Mouse (Mus musculus) heart, embryonic 15.5 days (tissue): ENCODE results near the gene Pla2g1b. TPM values are rescaled to one million over a fixed set of nuclear protein-coding genes. Genes with fewer than 3 reads are reported as not detected.
A peak's percentile ranks its signal among the peaks of the same experiment; 100 is the strongest.

Experiments
- ATAC-seq: fragments of 200-750 bp; cut with Nextera tagmentation; replicated peaks from 2 replicates; pipeline ENCODE4 v1.8.0; 2017; ENCODE audit warnings: low read depth, moderate TSS enrichment; ENCODE audit not compliant: insufficient number of reproducible peaks, insufficient read depth, low FRiP score
- H3K27ac ChIP-seq: fragments of 300-500 bp; sonication (generic); 2 replicates; pipeline ENCODE4 v1.5.1; 2015; ENCODE audit warnings: mild to moderate bottlenecking, inconsistent platforms
- H3K27me3 ChIP-seq: fragments of 300-500 bp; sonication (generic); 2 replicates; pipeline ENCODE4 v1.6.1; 2015; ENCODE audit warnings: inconsistent platforms
- H3K36me3 ChIP-seq: fragments of 300-500 bp; sonication (generic); 2 replicates; pipeline ENCODE4 v1.6.1; 2015; ENCODE audit warnings: mild to moderate bottlenecking, inconsistent platforms
- H3K4me1 ChIP-seq: fragments of 300-500 bp; sonication (generic); replicated peaks from 2 replicates; pipeline ENCODE4 v1.6.1; 2015; ENCODE audit warnings: inconsistent platforms
- H3K4me2 ChIP-seq: fragments of 300-500 bp; sonication (generic); 2 replicates; pipeline ENCODE4 v1.6.1; 2015; ENCODE audit warnings: inconsistent platforms, mild to moderate bottlenecking, moderate library complexity
- H3K4me3 ChIP-seq: fragments of 300-500 bp; sonication (generic); 2 replicates; pipeline ENCODE4 v1.5.1; 2015; ENCODE audit warnings: mild to moderate bottlenecking, inconsistent platforms
- H3K9ac ChIP-seq: fragments of 300-500 bp; sonication (generic); 2 replicates; pipeline ENCODE4 v1.6.1; 2015; ENCODE audit warnings: mild to moderate bottlenecking, inconsistent platforms
- H3K9me3 ChIP-seq: fragments of 300-500 bp; sonication (generic); replicated peaks from 2 replicates; pipeline ENCODE4 v1.6.1; 2016; ENCODE audit warnings: inconsistent platforms
- WGBS: fragments of 180-500 bp; shearing (Covaris S2); methylation state at CpG from one replicate; pipeline ENCODE4 v1.1.7; 2015; ENCODE audit warnings: mixed read lengths; 5-methylcytosine and 5-hydroxymethylcytosine counted together
- polyA plus RNA-seq: library from polyadenylated mRNA; unstranded; fragments of >200 nt; fragmentation: Nextera tagmentation; extraction: Ambion mirVana; gene quantifications from 2 replicates; pipeline ENCODE4 v1.2.1, GENCODE M21; 2015

Pla2g1b gene
- polyA plus RNA-seq, 1 experiment from 2014 or later: 0.52 TPM

DNA sequence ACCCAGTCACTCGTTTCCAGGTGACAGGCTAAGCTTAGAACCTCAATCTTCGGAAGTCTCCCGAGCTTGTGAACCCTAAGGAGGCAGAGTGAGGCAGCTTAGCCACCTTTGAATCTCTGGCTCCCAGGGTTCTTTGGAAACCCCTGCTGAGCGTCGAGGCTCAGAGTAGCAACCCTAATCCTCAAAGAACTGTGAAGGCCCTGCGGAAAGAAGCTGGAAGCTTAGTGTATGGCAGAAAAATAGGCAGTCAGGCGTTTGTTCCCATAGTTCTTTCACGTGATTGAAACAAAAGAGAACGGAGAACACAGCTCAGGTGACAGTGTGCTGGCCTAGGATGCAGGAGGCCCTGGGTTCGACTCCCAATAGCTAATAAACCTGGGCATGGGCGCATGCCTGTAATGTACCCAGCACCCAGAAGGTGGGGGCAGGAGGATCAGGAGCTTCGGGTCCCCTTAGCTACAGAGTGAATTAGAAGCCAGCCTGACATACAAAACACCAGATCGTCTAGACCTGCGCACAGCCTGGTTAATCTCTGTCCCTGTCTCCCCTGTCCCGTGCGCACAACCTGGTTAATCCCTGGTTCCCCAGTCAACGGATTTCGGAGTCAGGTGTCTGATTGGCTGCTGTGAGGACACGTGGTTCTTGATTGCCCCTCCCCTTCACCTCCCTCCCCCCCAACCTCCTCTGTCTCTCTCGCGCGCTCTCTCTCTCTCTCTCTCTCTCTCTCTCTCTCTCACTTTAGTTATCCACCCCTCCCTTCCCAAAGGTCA, 9.5 kb downstream of the Pla2g1b start:
- H3K36me3 ChIP-seq: no peaks in the 10 kb centered on the region
- peaks cover 18% of the 10 kb centered on the region for H3K4me1 ChIP-seq
- H3K4me3 ChIP-seq: peak overlapping the region; percentile 41
- 14% methylated on average over 22 of the region's 22 CpGs for WGBS
- H3K27ac ChIP-seq: peak overlapping the region; percentile 20; the same call in 1 of the 2 replicates
- no peaks in the 10 kb centered on the region for H3K9me3 ChIP-seq
- H3K27me3 ChIP-seq: no peaks in the 10 kb centered on the region
- H3K4me2 ChIP-seq: peak overlapping the region; percentile 62
- ATAC-seq: peak; percentile 62; the same call in 1 of the 2 replicates
- peak overlapping the region; percentile 51 for H3K9ac ChIP-seq

DNA sequence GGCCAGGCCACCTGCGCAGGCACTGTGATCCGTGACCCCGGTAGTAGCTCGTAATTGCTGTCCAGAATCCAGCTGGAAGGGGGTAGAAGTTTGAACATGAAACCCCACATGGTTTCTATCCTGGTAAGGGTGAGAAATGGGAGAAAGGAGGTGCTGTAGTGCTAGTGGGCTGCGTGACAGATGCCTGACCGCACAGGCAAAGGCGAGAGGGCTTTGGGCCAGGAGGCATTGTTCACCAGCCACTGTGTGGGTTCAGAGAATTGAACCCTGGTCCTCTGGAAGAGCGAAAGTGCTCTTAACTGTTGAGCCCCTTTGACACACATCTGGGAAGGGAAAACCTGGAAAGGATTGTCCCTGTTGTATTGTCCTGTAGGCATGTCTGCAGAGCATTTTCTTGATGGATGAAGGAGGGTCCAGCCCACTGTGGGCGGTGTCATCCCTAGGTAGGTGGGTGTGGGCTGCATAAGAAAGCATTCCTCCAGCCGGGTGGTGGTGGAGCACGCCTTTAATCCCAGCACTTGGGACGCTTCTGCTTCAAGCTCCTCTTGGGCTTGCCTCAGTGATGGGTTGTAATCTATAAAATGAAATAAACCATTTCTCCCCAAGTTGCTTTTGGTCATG, 10.2 kb downstream of the Pla2g1b start:
- ATAC-seq: peak; percentile 24; the same call in 1 of the 2 replicates
- Histone ChIP-seq H3K4me3 (peak overlapping the region; percentile 41), H3K36me3 (no peaks in the 10 kb centered on the region), H3K4me2 (peak overlapping the region; percentile 62), H3K27ac (peak overlapping the region; percentile 20; the same call in 1 of the 2 replicates), H3K9ac (no peak overlapping the region), H3K9me3 (no peaks in the 10 kb centered on the region), H3K27me3 (no peaks in the 10 kb centered on the region), H3K4me1 (peaks cover 13% of the 10 kb centered on the region)
- WGBS: 38% methylated on average over 12 of the region's 12 CpGs

DNA sequence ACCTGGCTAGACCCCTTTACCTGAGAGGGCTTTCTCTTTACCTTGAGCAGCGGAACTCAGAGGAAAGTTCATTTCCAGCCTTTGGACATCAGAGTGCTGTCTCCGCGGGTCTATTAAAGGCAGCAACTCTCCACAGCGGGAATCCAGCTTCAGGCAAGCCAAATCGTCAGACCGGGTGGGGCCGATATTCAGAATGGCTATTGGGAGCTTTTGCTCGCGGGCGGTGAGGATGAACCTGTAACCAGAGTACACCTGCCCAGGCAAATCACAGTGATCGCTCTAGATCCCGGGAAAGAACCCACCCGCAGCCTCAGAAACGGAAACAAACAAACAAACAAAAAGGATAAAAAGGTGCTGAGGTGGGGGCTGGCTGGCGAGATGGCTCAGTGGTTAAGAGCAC, 13.5 kb downstream of the Pla2g1b start:
- H3K27me3 ChIP-seq: no peaks in the 10 kb centered on the region
- ATAC-seq: no peak
- no peak overlapping the region for H3K4me2 ChIP-seq
- 64% methylated on average over 15 of the region's 15 CpGs for whole genome bisulfite sequencing
- H3K36me3 ChIP-seq: no peaks in the 10 kb centered on the region
- H3K4me1 ChIP-seq: peaks cover 23% of the 10 kb centered on the region
- H3K4me3 ChIP-seq: no peak overlapping the region
- H3K27ac ChIP-seq: no peak overlapping the region
- no peaks in the 10 kb centered on the region for H3K9me3 ChIP-seq
- no peak overlapping the region for H3K9ac ChIP-seq

DNA sequence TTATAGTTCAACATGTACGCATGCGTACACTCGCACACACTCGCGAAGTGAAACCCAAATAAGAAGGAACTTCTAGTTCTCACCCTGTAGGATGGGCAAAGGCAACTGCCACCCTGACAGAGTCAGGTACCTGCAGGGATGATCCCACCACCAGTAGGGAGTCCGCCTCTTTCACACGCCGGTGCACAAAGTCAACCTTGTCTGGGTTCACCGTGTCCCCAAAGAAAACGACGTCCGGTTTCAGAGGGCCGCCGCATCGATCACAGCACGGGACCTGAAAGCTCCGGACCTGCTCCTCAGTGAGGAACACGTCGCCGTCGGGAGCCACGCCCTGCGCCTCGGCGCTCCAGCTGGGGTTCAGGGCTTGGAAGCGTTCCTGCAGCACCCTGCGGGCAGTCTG, 14.0 kb downstream of the Pla2g1b start:
- Histone ChIP-seq H3K36me3 (no peaks in the 10 kb centered on the region), H3K4me2 (peak overlapping the region; percentile 50), H3K4me3 (peak overlapping the region; percentile 25), H3K27ac (no peak overlapping the region), H3K4me1 (peaks cover 27% of the 10 kb centered on the region), H3K27me3 (no peaks in the 10 kb centered on the region), H3K9me3 (no peaks in the 10 kb centered on the region), H3K9ac (no peak overlapping the region; the same call in 1 of the 2 replicates)
- ATAC-seq: no peak
- 33% methylated on average over 27 of the region's 27 CpGs for WGBS

DNA sequence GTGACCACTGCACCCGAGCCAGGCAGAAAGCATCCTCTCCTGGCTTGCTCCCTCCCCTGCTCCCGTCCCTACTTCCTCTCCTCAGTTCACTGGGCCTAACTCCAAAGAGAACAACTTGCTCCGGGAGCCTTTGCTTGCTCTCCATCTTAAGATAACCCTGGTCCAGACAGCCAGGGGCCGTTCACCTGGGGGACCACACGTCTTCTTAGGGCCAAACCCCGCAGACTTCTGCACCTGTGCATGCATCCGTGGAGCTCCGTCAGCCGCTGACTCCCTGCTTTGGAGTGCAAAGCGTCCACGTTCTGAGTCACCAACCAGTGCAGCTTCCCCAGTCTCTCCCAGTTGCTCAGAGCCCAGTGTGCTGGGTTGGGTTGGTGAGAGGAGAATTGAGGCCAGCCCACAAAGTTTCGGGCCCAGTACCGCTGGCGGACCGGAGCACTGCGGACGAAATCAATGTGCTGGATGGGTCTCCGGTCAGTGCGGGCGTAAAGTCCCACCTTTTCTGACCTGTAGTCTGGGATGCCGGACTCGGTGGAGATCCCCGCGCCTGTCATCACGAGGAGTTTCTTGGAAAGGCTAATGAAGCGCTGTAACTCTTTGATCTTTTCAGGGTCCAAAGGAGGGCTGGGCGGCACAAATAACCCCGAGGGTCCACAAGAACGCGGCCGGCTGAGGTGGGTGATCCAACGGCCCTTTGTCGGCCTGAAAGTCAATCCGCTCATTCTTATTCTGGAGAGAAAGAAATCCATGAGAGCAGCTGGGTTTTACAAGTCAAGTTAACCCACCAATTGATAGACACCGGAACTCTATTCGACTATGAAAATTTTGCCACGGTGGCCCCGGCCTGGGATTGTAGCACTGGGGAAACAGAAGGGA, 16.6 kb downstream of the Pla2g1b start:
- Histone ChIP-seq H3K4me1 (peaks cover 17% of the 10 kb centered on the region), H3K4me3 (no peak overlapping the region), H3K36me3 (no peaks in the 10 kb centered on the region), H3K27me3 (no peaks in the 10 kb centered on the region), H3K27ac (no peak overlapping the region), H3K9ac (no peak overlapping the region), H3K4me2 (peak overlapping the region; percentile 13; the same call in 1 of the 2 replicates), H3K9me3 (no peaks in the 10 kb centered on the region)
- 54% methylated on average over 38 of the region's 38 CpGs for WGBS
- ATAC-seq: no peak

DNA sequence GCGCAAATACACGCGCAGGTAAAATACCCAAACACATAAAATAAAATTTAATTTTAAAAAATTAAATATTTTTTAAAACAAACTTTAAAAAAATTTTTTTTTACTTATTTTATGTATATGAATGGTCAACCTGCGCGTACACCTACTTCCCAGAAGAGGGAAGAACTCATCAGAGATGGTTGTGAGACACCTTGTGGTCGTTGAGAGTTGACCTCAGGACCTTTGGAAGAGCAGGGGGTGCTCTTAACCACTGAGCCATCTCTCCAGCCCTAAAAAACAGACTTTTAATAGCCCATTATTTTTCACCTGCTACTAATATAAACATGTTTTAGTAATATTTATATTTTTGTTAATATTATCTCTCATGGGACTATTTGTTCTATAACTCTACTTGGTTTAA, 17.3 kb downstream of the Pla2g1b start:
- no peak overlapping the region for H3K9ac ChIP-seq
- WGBS: 50% methylated on average over 6 of the region's 6 CpGs
- ATAC-seq: no peak
- peaks cover 18% of the 10 kb centered on the region for H3K4me1 ChIP-seq
- no peak overlapping the region for H3K27ac ChIP-seq
- H3K36me3 ChIP-seq: no peaks in the 10 kb centered on the region
- no peak overlapping the region for H3K4me2 ChIP-seq
- H3K4me3 ChIP-seq: no peak overlapping the region
- H3K9me3 ChIP-seq: no peaks in the 10 kb centered on the region
- no peaks in the 10 kb centered on the region for H3K27me3 ChIP-seq

DNA sequence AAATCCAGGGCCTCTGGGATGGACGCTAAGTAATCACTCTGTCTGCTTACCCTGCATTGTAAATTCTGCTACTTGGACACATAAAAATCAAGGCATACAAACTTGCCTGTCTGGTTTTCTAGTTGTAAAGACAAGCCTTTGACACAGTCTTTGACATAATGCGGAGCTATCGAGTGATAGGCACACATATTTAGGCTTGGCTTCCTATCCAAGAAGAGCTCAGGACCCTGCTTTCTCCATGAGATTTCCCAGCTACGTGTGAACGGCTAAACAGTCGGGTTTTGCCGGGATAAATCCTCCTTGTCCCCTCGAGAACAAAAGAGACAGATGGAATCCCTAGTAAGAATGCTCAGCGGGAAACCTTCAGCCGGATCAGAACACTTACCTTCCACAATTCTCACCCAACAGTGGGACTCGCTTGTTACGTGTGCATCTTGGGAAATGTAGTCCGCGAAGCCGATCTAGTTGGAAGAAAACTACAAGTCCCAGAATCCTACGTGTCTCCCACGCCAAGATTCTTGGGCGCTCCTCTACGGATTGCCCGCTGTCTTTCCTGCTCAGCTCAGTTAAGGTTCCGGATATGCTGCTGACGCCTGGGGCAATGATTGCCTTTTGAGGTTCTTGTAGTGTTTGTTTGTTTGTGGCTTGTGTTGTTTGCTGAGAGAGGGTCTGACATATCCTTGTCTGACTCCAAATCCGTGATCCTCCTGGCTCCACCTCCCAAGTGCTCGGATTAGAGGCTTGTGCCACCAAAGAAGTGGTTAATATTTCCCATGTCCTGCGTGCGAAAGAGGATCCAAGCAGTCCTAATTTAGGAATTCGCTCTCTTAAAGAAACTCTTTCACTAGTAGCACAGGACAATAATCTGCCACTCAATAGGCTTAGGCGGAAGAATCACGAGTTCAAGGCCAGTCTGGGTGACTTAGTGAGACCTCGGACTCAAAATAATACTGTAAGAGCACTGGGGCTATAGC, 18.2 kb downstream of the Pla2g1b start, which contains the start of gene Sirt4:
Gene Sirt4, minus strand, starts transcription at position 779 of the 974 bp plus-strand sequence.
- Histone ChIP-seq H3K4me1 (peaks cover 23% of the 10 kb centered on the region), H3K27me3 (no peaks in the 10 kb centered on the region), H3K4me3 (peak within 1 kb of the TSS; percentile 56), H3K36me3 (no peaks in the 10 kb centered on the region), H3K9ac (peak within 1 kb of the TSS; percentile 70), H3K9me3 (no peaks in the 10 kb centered on the region), H3K27ac (peak within 1 kb of the TSS; percentile 77), H3K4me2 (peak within 1 kb of the TSS; percentile 73)
- peak; percentile 85 for ATAC-seq
- WGBS: 6% methylated on average over 30 of the region's 30 CpGs

DNA sequence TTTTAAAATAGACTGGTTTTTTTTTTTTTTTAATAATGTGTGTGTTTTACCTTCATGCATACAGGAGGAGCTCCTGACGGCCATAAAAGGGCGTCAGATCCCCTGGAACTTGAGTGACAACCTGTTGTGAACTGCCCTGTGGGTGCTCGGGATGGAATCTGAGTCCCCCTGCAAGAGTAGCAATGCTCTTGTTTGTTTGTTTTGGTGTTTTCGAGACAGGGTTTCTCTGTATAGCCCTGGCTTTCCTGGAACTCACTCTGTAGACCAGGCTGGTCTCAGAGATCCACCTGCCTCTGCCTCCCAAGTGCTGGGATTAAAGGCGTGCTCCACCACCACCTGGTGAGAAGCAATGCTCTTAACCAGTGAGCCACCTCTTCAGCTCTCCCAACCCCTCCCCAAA, 18.9 kb downstream of the Pla2g1b start:
- H3K9me3 ChIP-seq: no peaks in the 10 kb centered on the region
- H3K9ac ChIP-seq: peak overlapping the region; percentile 70
- H3K4me2 ChIP-seq: peak overlapping the region; percentile 73
- no peaks in the 10 kb centered on the region for H3K27me3 ChIP-seq
- H3K27ac ChIP-seq: no peak overlapping the region; the same call in 1 of the 2 replicates
- WGBS: 67% methylated on average over 5 of the region's 5 CpGs
- peak overlapping the region; percentile 56 for H3K4me3 ChIP-seq
- H3K4me1 ChIP-seq: peaks cover 23% of the 10 kb centered on the region
- H3K36me3 ChIP-seq: no peaks in the 10 kb centered on the region
- no peak for ATAC-seq

DNA sequence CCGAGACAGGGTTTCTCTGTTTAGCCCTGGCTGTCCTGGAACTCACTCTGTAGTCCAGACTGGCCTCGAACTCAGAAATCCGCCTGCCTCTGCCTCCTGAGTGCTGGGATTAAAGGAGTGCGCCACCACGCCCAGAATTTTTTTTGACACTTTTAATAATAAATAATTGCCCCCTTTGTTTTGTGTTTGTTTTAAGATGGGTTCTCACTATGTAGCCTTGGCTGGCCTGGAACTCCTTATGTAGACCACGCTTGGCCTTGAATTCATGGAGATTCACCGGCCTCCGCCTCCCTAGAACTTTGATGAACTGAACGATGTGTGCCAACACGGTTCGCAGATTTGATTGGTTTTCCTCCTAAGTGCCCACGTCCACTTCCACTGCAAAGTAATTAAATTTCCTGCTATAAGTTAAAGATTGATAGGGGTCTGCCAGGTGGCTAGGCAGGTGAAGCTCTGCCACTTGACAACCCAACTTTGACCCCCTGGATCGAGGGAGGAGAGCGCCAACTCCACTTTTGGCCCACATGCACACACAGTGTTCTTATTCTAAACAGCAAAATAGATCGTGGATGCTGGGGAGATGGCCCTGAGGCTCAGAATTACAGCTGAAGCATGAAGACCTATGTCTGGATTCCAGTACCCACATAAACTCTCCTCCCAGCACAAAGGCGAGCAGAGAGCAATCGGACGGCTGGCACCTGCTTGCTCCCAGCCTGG, 19.6 kb downstream of the Pla2g1b start:
- Histone ChIP-seq H3K27me3 (no peaks in the 10 kb centered on the region), H3K9me3 (no peaks in the 10 kb centered on the region), H3K4me1 (peaks cover 24% of the 10 kb centered on the region), H3K4me2 (no peak overlapping the region), H3K36me3 (no peaks in the 10 kb centered on the region), H3K4me3 (no peak overlapping the region), H3K9ac (no peak overlapping the region), H3K27ac (no peak overlapping the region)
- no peak for ATAC-seq
- WGBS: 84% methylated on average over 18 of the region's 18 CpGs

DNA sequence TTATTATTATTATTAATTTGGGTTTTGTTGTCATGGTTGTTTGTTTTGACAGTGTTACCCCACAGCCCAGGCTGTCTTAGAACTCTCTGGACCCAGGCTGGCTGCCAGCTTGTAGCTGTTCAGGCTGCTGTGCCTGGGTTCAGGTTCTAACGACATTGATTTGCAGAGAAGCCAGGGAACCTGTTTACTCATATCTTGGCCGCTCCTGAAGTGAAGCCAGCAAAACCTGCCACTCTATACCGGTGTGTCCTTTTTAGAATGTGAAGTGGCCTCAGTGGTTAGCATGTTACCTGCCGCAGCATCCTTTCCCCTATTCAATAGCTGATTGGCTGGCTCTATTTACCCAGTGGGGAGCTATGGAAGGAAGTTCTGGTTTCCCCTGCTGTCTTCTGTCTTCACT, 20.7 kb downstream of the Pla2g1b start:
- no peaks in the 10 kb centered on the region for H3K9me3 ChIP-seq
- peaks cover 34% of the 10 kb centered on the region for H3K4me1 ChIP-seq
- no peaks in the 10 kb centered on the region for H3K36me3 ChIP-seq
- no peak overlapping the region for H3K4me3 ChIP-seq
- 49% methylated on average over 4 of the region's 4 CpGs for WGBS
- H3K27me3 ChIP-seq: no peaks in the 10 kb centered on the region
- H3K4me2 ChIP-seq: no peak overlapping the region
- no peak overlapping the region for H3K27ac ChIP-seq
- H3K9ac ChIP-seq: no peak overlapping the region
- no peak for ATAC-seq
